Mouse (Mus musculus) kidney, postnatal 25 days (tissue): ENCODE measurements at regions not wholly inside any gene's neighbourhood (a gene's known extent, or its start where the extent isn't known, plus 50 kb on each side); places are given as distances from the start of the nearest gene placed in this dataset.
A peak's percentile ranks its signal among the peaks of the same experiment; 100 is the strongest.

ENCODE experiments used
- DNase-seq, 2 experiments: peaks; one replicate each; pipeline ENCODE4 v3.0.0; 2021; ENCODE audit warnings: mixed read lengths in 2 of 2

- no peak for DNase-seq
Measured at GRCm38 (mm10) chr1:30362072-30362769, 511.5 kb downstream of the Phf3 start.

DNA sequence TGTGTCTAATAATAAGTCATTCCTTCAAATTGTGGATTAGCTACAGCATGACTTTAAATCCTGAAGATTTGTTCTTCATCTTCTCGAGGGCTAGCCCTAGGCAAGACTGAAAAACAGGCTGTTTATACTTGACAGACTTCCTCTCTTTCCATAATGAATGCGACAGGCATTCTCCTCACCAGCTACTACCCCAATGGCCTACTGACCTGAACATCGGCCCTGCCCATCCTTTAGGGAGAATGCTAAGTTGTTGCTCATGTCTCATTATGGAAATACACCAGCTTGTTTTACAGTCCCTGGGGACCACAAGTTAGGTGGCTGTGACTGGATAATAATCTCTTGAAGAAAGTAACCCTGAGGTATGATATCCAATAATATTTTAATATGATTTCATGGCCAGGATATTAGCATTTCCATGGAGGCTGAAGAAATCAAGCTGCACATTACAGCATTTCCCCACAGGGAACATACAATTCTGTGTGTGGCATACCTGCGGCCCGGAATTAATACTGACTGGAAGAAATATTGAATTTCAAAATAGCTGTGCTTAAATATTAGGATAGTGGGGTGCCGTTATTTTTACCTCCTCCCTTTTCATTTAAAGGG, 553.0 kb downstream of the Phf3 start:
- DNase-seq = no peak

GRCm38 (mm10) chr1:30318195-30318594, 555.5 kb downstream of the Phf3 start:
- no peak for DNase-seq

- DNase-seq = no peak
Measured at GRCm38 (mm10) chr1:30289073-30289472, 584.6 kb downstream of the Phf3 start.

DNA sequence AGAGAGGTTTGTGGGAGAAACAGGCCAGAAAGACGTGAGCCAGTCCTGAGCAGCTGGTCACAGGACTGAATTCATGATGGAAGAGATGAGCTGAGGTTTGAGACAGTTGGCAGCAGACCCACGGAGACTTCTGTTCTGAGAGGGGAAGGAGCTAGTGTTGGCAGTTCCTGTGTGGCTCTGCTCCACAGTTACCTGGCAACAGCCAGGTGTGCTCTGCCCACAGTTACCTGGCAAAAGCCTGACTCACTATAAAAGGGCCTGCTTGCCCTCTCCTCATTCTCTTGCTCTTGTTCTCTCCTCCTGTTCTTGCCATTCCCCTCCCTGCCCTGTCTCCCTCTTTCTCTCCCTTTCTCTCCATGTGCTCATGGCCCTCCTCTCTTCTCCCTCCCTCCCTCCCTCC, 611.3 kb downstream of the Phf3 start:
- DNase-seq = no peak

DNA sequence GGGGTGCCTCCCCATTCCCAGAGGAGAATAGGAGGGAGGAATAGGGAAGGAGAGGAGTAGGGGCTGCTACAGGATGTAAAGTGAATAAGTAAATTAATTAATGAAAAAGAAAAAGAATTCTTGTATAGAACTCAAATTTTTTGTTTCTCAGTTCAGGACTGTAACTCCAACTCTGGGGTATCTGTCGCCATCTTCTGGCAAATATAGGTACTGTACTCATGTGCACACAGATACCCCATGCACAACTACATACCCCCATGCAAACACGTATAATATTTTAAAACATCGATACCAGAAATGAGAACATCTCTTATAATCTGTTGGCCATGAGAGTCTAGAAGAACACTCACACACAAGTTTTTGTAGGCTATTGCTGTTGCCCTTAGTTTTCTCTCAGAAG, 614.2 kb downstream of the Phf3 start:
- DNase-seq = peak in 1 of 2 experiments; percentile 8

GRCm38 (mm10) chr1:30216764-30217348, 656.9 kb downstream of the Phf3 start:
- DNase-seq = no peak

DNA sequence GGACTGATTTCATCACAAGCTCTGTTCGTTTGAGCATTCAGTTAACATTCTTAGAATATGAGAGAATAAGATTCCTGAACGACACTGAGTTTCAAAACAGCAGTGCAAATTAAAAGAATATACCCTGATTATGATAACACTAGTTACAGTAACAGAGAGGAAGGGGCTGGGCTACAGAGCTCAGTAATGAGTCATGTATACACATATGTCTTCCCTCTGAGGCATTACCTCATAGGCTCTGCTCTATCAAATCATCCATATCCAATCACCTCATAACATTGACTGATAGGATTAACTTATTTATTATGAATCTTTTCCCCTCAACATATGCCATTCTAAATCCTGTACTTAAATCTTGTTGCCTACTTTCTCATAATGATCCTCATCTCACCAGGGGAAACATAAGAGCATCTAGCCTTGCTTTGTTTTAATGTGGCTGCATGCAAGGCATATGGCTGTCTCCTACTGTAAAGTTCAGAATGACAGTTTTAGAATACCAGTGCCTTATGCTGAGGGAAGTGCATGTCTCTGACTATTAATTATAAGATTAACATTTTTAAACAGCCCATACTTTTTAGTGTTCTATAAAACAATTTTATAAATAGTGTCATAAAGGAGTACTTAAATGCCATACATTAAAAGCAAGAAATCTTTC, 669.0 kb downstream of the Phf3 start:
- DNase-seq = no peak

DNA sequence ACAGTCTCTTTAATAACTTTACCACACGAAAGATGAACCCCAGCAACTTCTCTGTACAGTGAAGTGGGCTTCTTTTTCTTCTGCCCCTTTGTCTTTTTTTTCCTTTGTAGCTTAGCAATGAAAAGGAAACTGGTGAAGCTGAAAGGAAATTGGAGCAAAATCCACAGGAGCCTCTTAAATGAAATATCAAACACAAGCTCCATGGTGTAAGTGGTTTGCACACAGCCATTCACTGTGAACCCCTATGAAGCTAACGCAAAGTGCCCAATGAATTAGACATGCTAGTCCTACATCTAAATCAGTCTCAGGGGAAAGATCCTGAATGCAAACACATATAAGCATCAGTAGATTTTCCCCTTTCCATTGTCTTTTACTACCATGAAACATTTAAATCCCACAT, 697.5 kb downstream of the Phf3 start:
- DNase-seq = no peak

DNA sequence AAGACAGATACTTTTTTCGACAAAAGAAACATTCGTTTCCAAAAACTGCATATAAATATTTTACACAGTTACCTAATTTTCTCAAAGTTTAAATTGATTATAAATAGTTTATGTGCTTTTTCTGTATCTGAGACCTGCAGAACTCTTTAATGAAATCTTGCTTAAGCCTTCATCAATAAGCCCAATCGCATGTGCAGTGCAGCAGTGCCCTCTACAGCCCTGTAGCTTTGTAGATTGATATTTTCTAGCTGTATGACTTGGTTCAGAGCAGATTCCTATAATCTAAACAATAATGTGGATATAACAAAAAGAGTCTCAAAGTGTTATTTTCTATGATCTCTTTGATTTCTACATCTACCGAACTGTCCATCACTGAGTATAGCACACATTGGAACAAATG, 728.7 kb downstream of the Phf3 start:
- DNase-seq = peak in 1 of 2 experiments; percentile 47

GRCm38 (mm10) chr1:30114186-30114585, 759.5 kb downstream of the Phf3 start:
- no peak for DNase-seq
